Comparison of ENCODE assay signal across 25 mouse cellular contexts in the genomic region with DNA sequence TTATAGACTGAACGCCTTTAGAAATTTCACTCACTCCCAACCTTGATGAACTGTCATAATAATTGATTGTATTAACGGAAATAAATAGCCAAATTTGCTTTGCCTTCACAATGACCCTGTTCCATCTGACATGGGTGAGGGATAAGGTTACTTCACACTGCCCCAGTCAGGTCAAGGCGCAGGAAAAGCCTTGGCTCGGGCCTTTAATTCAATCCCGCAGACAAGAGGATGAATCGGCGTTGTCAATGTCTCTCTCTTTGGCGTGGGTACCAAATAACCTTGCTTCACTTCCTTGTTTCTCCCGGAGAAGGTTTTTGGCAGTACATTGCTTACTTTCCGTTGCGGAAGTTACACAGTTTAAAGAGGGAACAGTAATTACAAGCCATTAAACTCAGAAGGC.
DNase-seq lines count a peak whose midpoint lies in the region; ATAC-seq lines count a peak whose summit lies in the region.
"Had no signal": no experiment of that assay in that cellular context is flagged by ENCODE, and none has a peak within 500 bp of the region (broad histone marks: within the 10 kb centered on the region; RNA-seq: fewer than 3 reads in every experiment).

No protein-coding gene starts in this region.

- no peak for ATAC-seq in embryonic facial prominence, embryonic 12.5 days (ENCODE audit: insufficient number of reproducible peaks, insufficient read depth, low FRiP score, low TSS enrichment)
- ATAC-seq in megakaryocyte, adult 5-6 weeks (ENCODE audit: poor library complexity, severe bottlenecking): no peak
- ATAC-seq: hindbrain, embryonic 16.5 days; intestine, embryonic 15.5 days; liver, postnatal 0 days had no signal

- H3K4me3 ChIP-seq in embryonic facial prominence, embryonic 12.5 days: no peak overlapping the region
- no peak overlapping the region for H3K4me3 ChIP-seq in embryonic facial prominence, embryonic 10.5 days
- H3K4me3 ChIP-seq: embryonic facial prominence, embryonic 15.5 days; heart, embryonic 10.5 days; intestine, embryonic 15.5 days; limb, embryonic 12.5 days; midbrain, embryonic 12.5 days had no signal

- no peaks in the 10 kb centered on the region for H3K4me1 ChIP-seq in embryonic facial prominence, embryonic 12.5 days
- peaks cover 8% of the 10 kb centered on the region; the same call in 1 of the 2 replicates for H3K4me1 ChIP-seq in embryonic facial prominence, embryonic 10.5 days
- H3K4me1 ChIP-seq: embryonic facial prominence, embryonic 15.5 days; heart, embryonic 10.5 days; intestine, embryonic 15.5 days; limb, embryonic 12.5 days; midbrain, embryonic 12.5 days had no signal

- DNase-seq in embryonic facial prominence, embryonic 10.5 days (ENCODE audit: low spot score): no peak
- DNase-seq in Muller cell, postnatal 12 days (ENCODE audit: inconsistent ontology term): peak; percentile 34
- peak; percentile 64 for DNase-seq in adrenal gland, postnatal 14 days
- peak; percentile 13 for DNase-seq in large intestine, adult 2 months (ENCODE audit: low read depth, low spot score)
- no peak for DNase-seq in natural killer cell, adult 2 months (ENCODE audit: low spot score in 2 of 2)
- DNase-seq in cerebellum, adult 11-12 months: no peak
- DNase-seq: cerebellum, postnatal 10 days; heart, postnatal 4 days; kidney, adult 9 months; kidney, postnatal 25 days; layer of hippocampus, postnatal 36 days; liver, postnatal 0 days; lung, postnatal 14 days; right cerebral cortex, postnatal 14 days; spleen, adult 18-20 months; thymus, postnatal 36 days had no signal

- H3K4me2 ChIP-seq in embryonic facial prominence, embryonic 12.5 days (replicated peaks): peak overlapping the region; percentile 9; the same call in 1 of the 2 replicates
- H3K4me2 ChIP-seq: embryonic facial prominence, embryonic 15.5 days; intestine, embryonic 15.5 days; limb, embryonic 12.5 days; liver, embryonic 11.5 days; midbrain, embryonic 12.5 days had no signal

- 55% methylated on average over 11 of the region's 11 CpGs for WGBS in embryonic facial prominence, embryonic 12.5 days
- WGBS in embryonic facial prominence, embryonic 10.5 days: 67% methylated on average over 11 of the region's 11 CpGs
- WGBS in large intestine, adult 2 months: 30% methylated on average over 11 of the region's 11 CpGs

- H3K27me3 ChIP-seq in embryonic facial prominence, embryonic 12.5 days: no peaks in the 10 kb centered on the region
- H3K27me3 ChIP-seq in embryonic facial prominence, embryonic 10.5 days (replicated peaks; ENCODE audit: low read depth, poor library complexity, severe bottlenecking): no peaks in the 10 kb centered on the region
- H3K27me3 ChIP-seq: embryonic facial prominence, embryonic 15.5 days; intestine, embryonic 15.5 days; limb, embryonic 12.5 days; midbrain, embryonic 12.5 days had no signal

- H3K9ac ChIP-seq in embryonic facial prominence, embryonic 12.5 days: no peak overlapping the region
- H3K9ac ChIP-seq: embryonic facial prominence, embryonic 15.5 days; intestine, embryonic 15.5 days; limb, embryonic 12.5 days; liver, postnatal 0 days; midbrain, embryonic 12.5 days had no signal

- no peaks in the 10 kb centered on the region for H3K36me3 ChIP-seq in embryonic facial prominence, embryonic 12.5 days
- no peaks in the 10 kb centered on the region for H3K36me3 ChIP-seq in embryonic facial prominence, embryonic 10.5 days (replicated peaks)
- H3K36me3 ChIP-seq: embryonic facial prominence, embryonic 15.5 days; heart, embryonic 10.5 days; intestine, embryonic 15.5 days; limb, embryonic 12.5 days; midbrain, embryonic 12.5 days had no signal

- no peaks in the 10 kb centered on the region for H3K9me3 ChIP-seq in embryonic facial prominence, embryonic 12.5 days
- H3K9me3 ChIP-seq in embryonic facial prominence, embryonic 10.5 days: no peaks in the 10 kb centered on the region
- H3K9me3 ChIP-seq: embryonic facial prominence, embryonic 15.5 days; heart, embryonic 10.5 days; intestine, embryonic 15.5 days; midbrain, embryonic 12.5 days had no signal

- no peak overlapping the region for H3K27ac ChIP-seq in embryonic facial prominence, embryonic 12.5 days
- no peak overlapping the region for H3K27ac ChIP-seq in embryonic facial prominence, embryonic 10.5 days (replicated peaks)
- H3K27ac ChIP-seq: embryonic facial prominence, embryonic 15.5 days; heart, embryonic 10.5 days; intestine, embryonic 15.5 days; limb, embryonic 12.5 days; midbrain, embryonic 12.5 days had no signal

Comparison
In these comparisons a context has a peak if more than half of its experiments do, and no peak if none do; other contexts are left out.
1. DNase-seq: peak in Muller cell, postnatal 12 days (single experiment), adrenal gland, postnatal 14 days (single experiment) and large intestine, adult 2 months (single experiment); none in embryonic facial prominence, embryonic 10.5 days (single experiment), natural killer cell, adult 2 months (0 of 2) and cerebellum, adult 11-12 months (single experiment).